Mouse (Mus musculus): ENCODE data around the gene Pla2g2d.

The Pla2g2d gene

DNA sequence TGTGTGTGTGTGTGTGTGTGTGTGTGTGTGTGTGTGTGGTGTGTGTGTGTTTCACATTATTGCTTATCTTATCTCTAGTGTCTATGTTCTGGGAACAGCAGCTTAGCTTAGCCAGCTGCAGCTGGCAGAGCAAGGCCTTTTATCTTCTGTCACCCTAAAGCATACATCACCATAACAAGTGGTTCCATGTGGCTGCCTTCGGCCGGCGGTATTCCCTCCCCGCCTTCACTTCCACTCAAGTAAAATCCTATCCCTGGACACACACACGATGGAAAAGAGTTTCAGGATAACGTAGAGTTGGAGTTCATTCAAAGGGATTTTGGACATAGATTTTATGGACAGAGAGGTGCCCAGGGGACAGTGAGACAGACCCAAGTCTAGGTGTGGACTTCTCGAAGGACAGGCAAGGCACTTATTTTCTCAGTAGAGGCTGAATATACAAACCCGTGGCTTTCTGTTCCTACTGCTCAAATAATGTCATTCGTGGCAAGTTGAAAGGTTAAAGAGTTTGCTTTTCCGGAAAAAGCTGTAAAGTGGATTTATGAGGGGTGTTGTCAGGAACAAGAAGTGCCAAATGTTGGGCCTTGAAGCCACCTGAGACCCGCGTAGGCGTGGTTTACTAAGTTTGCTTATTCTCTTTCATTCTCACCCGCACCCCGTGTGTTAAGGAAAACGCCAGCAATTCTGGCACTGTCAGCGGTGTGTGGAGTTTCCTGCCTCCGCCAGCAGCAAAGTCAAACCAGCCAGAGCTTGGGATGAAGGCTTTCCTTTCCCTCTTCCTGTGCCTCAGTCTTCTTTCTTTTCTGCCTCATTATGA, 50.4 kb downstream of the Pla2g2d start:
- no peak for DNase-seq (ENCODE audit: low spot score in 2 of 2)

DNA sequence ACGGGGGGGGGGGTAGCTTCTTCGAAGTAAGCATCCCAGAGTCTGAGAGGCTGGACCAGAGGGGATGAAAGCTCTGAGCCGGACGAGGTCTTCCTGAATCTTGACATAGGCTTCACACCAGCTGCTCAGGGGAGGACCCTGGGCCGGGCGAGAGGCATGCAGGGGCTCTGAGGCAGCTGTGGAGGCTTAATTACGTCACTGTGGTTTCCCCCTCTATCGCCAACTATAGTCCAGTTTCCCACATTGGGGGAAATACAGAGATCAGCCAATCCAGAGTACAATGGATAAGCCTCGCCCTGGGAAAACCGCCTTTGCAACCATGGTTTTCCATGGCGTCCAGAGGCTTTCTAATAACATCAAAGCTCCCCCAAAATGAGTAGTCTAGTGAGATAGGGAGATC, 51.6 kb downstream of the Pla2g2d start:
- no peak for DNase-seq (ENCODE audit: low spot score in 2 of 2)
